In genomic region chr13:46104971-46105370, GRCm38 (mm10) we compare ENCODE assay signal across 13 mouse cellular contexts.
"Had no signal": no experiment of that assay in that cellular context is flagged by ENCODE, and none has a peak within 500 bp of the region (broad histone marks: within the 10 kb centered on the region; RNA-seq: fewer than 3 reads in every experiment).

No protein-coding gene starts in this region.

- H3K27ac ChIP-seq: left cerebral cortex, adult 2 months; limb, embryonic 10.5 days; liver, embryonic 15.5 days had no signal

- DNase-seq: kidney, postnatal 14 days; lung, adult 2 months; lung, postnatal 36 days; right cerebral cortex, postnatal 4 days; spleen, adult 18-20 months; thymus, adult 18-20 months; thymus, postnatal 14 days had no signal

- ATAC-seq: intestine, postnatal 0 days; lung, postnatal 0 days had no signal

- H3K4me3 ChIP-seq: left cerebral cortex, adult 2 months; limb, embryonic 10.5 days; liver, embryonic 15.5 days had no signal

- H3K4me1 ChIP-seq: limb, embryonic 10.5 days; liver, embryonic 15.5 days had no signal

- H3K9me3 ChIP-seq: limb, embryonic 10.5 days; liver, embryonic 15.5 days had no signal

- H3K36me3 ChIP-seq: limb, embryonic 10.5 days; liver, embryonic 15.5 days had no signal

- H3K9ac ChIP-seq: liver, embryonic 15.5 days had no signal

- H3K27me3 ChIP-seq: liver, embryonic 15.5 days had no signal

- H3K4me2 ChIP-seq: liver, embryonic 11.5 days; liver, embryonic 15.5 days had no signal
